Mouse (Mus musculus) cerebellum, adult 9-10 months (tissue): Measurements from ENCODE around the gene Alkbh3.

Source experiments
- DNase-seq: peaks from one replicate; pipeline ENCODE4 v3.0.0; 2022

The Alkbh3 gene

DNA sequence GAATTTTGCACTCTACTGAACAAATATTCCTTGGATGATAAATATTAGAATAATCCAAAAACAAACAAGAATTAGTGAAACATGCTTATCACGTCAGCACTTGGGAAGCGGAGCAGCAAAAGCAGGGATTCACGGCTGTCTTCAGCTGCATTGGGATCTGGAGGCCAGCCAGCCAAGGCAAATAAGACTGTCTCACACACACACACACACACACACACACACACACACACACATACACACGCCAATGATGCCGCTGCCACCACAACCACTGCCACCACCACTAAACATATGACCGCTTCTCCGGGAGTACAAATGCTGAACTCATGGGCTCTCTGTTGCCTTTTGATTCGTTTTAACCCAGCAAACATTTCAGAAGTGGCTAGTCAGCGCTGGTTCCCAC lies 56.9 kb downstream of the Alkbh3 start:
- no peak for DNase-seq

DNA sequence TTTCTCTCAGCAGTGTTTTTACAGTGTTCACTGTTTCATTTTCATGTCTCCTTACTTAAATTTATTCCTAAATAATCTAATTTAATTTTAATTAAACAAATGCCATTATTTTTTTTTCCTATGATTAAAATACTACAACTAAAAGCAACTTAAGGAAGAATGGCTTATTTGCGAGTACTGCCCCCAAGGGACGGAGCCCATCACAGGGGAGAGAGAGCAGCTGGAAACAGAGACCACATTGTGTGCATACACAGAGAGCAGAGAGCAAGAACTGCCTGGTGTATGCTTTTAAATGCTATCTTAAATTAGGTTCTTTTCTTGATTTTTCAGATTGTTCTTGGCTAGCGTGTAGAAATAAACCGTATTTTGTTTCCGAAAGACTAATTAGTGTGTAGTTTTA lies 63.6 kb downstream of the Alkbh3 start:
- no peak for DNase-seq

DNA sequence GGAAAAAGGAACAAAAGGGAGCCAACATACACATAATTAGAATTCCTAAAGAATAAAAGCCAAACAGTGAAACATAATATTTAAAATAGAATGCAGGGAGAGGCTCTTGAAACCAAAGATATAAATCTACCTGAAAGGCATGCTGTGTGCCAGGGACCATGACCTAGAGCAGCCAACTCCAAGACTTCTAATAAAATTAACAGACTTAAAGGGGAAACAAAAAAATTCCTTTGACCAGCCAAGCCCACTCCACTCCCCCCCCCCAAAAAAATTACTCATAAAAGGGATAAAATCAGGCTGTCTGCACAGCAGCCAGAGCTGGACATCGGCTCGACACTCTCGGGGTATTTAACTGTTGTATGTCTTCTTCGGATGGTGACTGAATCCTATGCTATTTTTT lies 65.8 kb downstream of the Alkbh3 start:
- DNase-seq = no peak

DNA sequence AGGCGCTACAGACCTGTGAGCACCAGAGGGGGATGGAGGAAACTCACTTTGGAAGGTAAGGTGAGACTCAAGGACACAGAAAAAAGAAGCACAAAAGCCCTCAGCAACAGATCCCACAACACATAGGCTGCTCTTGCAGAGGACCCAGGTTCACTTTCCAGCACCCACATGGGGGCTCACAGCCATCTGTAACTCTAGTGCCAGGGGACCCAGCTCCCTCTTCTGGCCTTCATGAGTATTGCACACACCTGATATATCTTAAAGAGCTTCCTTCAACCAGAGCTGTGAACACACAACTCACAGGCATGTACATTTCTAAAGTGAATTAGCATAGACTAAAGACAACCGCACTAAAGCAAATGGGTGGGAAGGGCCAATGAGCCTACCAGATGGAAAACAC lies 66.5 kb downstream of the Alkbh3 start:
- no peak for DNase-seq

DNA sequence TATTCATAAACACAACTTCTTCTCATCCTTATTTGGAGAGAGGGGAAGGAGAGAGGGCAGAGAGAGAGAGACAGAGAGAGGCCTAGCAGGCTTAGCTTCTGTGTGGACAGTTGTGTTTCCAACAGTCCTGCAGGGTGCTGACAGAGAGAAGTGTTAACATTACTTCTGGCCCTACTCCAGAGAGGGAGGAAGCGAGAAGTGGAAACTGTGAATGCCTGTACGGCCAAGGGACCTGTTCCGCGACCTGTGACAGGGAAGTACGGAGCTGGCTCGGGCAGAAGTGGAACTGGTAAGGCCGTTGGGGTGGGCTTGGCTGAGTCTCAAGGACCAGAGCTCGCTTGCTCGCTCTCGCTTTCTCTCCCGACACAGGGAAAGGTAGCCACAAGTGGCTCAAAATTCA lies 68.9 kb downstream of the Alkbh3 start:
- DNase-seq = no peak

DNA sequence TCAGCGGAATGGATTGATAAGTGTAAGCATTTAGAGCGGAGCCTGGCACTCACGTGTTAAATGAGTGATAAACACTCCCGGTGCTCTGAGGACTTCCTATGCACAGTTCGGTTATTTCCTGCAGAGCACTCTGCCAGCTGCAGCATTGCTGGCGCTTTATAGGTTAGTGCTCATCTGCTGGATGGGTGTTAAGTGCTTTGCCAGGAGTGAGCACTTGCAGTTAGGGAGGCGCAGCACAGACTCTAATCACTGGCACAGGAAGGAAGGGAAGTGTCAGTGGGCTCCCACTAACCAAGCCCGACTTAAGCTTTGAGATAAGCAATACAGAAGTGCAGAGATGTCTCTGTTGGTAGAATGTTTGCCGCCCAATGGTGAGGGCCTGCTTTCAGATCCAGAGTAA lies 72.1 kb downstream of the Alkbh3 start:
- DNase-seq = no peak
